Mouse (Mus musculus): ENCODE measurements around the gene Jmjd1c.

DNA sequence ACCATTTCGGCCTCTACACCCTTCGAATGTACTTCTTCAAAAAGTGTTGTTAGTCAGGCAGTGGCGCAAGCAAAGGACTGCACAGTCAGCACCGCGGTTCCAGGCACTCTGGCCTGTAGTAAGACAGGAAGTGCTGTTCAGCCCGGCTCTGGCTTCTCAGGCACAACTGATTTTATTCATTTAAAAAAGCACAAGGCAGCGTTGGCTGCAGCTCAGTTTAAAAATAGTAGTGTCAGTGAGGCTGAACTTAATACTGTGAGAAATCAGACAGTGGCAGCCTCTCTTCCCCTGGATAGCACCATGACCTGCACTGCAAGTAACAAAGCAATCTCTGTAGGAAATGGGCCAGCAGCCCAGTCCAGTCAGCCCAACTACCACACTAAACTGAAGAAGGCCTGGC, 130.2 kb downstream of the Jmjd1c start:
- TF ChIP-seq CTCF (IDR thresholded peaks at IDR 0.05; ENCODE audit: low read depth, low read length) (no peak), POLR2A (IDR thresholded peaks at IDR 0.05; ENCODE audit: extremely low read depth, insufficient read depth, low read length) (no peak)
